Mouse (Mus musculus) embryonic facial prominence, embryonic 11.5 days (tissue): Measurements from ENCODE around the gene Ifi207. TPM values are rescaled to one million over a fixed set of nuclear protein-coding genes. Genes with fewer than 3 reads are reported as not detected.
A peak's percentile ranks its signal among the peaks of the same experiment; 100 is the strongest.
"Not testable (repeated sequence)": the region's sequence is repeated elsewhere in the genome, so short reads cannot be mapped to it uniquely, and the experiment has no call there.

Source experiments
- ATAC-seq: fragments of 200-750 bp; cut with Nextera tagmentation; replicated peaks from 2 replicates; pipeline ENCODE4 v1.8.0; 2017; ENCODE audit warnings: low read depth; ENCODE audit not compliant: insufficient number of reproducible peaks, low FRiP score, low TSS enrichment
- DNase-seq: peaks from one replicate; pipeline ENCODE4 v3.0.0-alpha.2; 2015; ENCODE audit warnings: low spot score
- H3K27ac ChIP-seq: fragments of 300-500 bp; sonication (generic); replicated peaks from 2 replicates; pipeline ENCODE4 v1.5.1; 2014; ENCODE audit warnings: mild to moderate bottlenecking, low read depth, low read length, control low read depth
- H3K27me3 ChIP-seq: fragments of 300-500 bp; sonication (generic); 2 replicates; pipeline ENCODE4 v1.6.1; 2014; ENCODE audit warnings: mild to moderate bottlenecking, low read length, moderate library complexity, mixed read lengths; ENCODE audit not compliant: control insufficient read depth, insufficient read depth
- H3K36me3 ChIP-seq: fragments of 300-500 bp; sonication (generic); replicated peaks from 2 replicates; pipeline ENCODE4 v1.6.1; 2014; ENCODE audit warnings: low read depth, mild to moderate bottlenecking, low read length, moderate library complexity, mixed read lengths; ENCODE audit not compliant: control insufficient read depth, insufficient read depth
- H3K4me1 ChIP-seq: fragments of 300-500 bp; sonication (generic); 2 replicates; pipeline ENCODE4 v1.6.1; 2014; ENCODE audit warnings: low read length, mixed read lengths; ENCODE audit not compliant: control insufficient read depth, insufficient read depth
- H3K4me2 ChIP-seq: fragments of 300-500 bp; sonication (generic); 2 replicates; pipeline ENCODE4 v1.6.1; 2014; ENCODE audit warnings: low read depth, mild to moderate bottlenecking, control low read depth, low read length, moderate library complexity
- H3K4me3 ChIP-seq: fragments of 300-500 bp; sonication (generic); 2 replicates; pipeline ENCODE4 v1.5.1; 2014; ENCODE audit warnings: low read depth, low read length, control low read depth
- H3K9ac ChIP-seq: fragments of 300-500 bp; sonication (generic); replicated peaks from 2 replicates; pipeline ENCODE4 v1.6.1; 2014; ENCODE audit warnings: mild to moderate bottlenecking, control low read depth, low read length
- H3K9me3 ChIP-seq: fragments of 300-500 bp; sonication (generic); replicated peaks from 2 replicates; pipeline ENCODE4 v1.6.1; 2016; ENCODE audit warnings: mild to moderate bottlenecking, low read length, inconsistent platforms, mixed read lengths; ENCODE audit not compliant: control insufficient read depth
- WGBS: fragments of 180-500 bp; shearing (Covaris S2); extraction: QIAGEN DNeasy Blood & Tissue Kit; methylation state at CpG from one replicate; pipeline ENCODE4 v1.1.7; 2014; 5-methylcytosine and 5-hydroxymethylcytosine counted together
- polyA plus RNA-seq: library from polyadenylated mRNA; unstranded; fragments of >200 nt; fragmentation: Nextera tagmentation; extraction: Ambion mirVana; gene quantifications from 2 replicates; pipeline ENCODE4 v1.2.1, GENCODE M21; 2014

Gene Ifi207
- polyA plus RNA-seq, 1 experiment from 2014 or later = 0.95 TPM

GRCm38 (mm10) chr1:173733219-173733618 is 8.3 kb downstream of the Ifi207 start:
- no peak overlapping the region for H3K27ac ChIP-seq
- WGBS = 30% methylated on average over 7 of the region's 7 CpGs
- H3K27me3 ChIP-seq = no peaks in the 10 kb centered on the region
- no peak overlapping the region for H3K4me3 ChIP-seq
- no peaks in the 10 kb centered on the region for H3K36me3 ChIP-seq
- ATAC-seq (0 out of 2 replicates have a peak, but pooled peaks have one; percentile 14), DNase-seq (peak; percentile 20)
- H3K9ac ChIP-seq = no peak overlapping the region
- no peaks in the 10 kb centered on the region for H3K9me3 ChIP-seq
- no peak overlapping the region for H3K4me2 ChIP-seq
- H3K4me1 ChIP-seq = no peaks in the 10 kb centered on the region

DNA sequence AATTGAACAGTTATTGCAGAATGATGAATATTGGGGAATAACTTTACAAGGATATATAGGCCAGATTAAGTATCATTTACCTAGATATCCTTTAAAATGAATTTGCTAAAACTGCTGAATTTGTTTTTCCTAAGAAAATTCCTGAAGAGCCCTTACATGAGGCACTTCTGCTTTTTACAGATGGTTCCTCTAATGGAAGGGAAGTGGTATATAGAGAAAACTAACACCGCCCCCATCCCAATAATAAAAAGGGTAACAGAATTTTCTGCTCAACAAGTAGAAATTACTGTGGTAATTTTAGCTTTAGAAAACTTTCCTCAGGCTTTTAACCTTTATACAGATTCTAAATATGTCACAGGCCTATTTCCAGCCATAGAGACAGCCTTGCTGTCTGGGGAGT is 47.3 kb downstream of the Ifi207 start:
- H3K4me2 ChIP-seq = no peak overlapping the region
- H3K4me3 ChIP-seq = no peak overlapping the region
- no peak overlapping the region for H3K27ac ChIP-seq
- H3K4me1 ChIP-seq = no peaks in the 10 kb centered on the region
- 84% methylated on average over 1 of the region's 1 CpGs for WGBS
- DNase-seq (no peak), ATAC-seq (no peak)
- no peaks in the 10 kb centered on the region for H3K36me3 ChIP-seq
- no peaks in the 10 kb centered on the region for H3K9me3 ChIP-seq
- H3K9ac ChIP-seq = no peak overlapping the region
- H3K27me3 ChIP-seq = no peaks in the 10 kb centered on the region

DNA sequence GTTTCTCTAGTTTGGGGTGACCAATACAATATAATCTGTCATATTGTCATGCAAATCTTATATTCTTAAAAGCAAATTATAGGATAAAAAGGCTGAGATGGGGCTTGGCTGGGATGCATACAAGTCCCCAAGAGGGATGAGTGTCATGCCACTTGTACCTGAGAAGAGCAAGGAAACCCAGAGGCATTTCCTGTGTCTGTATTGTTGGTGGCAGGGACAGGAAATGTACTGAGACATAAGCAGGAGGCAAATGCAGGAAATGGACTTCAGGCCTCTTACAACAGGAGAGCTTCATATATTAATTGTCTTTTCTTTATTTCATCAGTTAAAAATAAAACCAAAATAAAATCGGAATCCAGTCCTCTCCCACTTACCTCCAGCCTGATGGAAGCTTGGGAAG is 62.9 kb downstream of the Ifi207 start:
- WGBS = 76% methylated on average over 1 of the region's 1 CpGs
- not testable (repeated sequence) for H3K27ac ChIP-seq

DNA sequence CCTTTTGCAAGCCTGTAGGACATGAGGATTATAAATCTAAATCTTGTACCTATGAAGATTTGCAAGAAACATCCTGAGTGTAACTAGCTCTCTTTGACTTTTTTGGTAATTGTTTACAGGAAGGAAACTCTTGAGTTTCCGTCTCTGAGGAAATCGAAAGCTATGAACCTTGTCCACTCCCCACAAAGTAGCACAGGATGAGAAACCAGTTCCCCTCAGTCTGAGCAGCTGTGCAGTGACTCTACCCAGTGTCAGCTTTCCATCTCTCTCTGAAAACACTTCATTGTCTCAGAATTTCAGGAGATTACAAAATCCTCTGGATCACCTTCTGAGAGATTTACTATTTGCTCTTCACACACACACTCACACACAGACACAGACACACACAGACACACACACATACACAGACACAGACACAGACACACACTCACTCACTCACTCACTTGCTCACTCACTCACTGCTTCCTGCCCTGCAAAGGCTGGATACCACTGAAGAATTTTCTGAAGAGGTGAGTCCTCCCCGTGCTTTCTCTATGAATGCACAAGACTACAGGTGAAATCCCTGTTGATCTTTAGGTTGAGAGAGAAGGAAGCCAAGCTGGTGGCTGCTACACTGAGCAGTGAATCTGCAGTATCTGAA is 68.0 kb downstream of the Ifi207 start, which contains the start of gene Ifi208:
Gene Ifi208, plus strand, starts transcription at position 218 of the 640 bp plus-strand sequence.
- not testable (repeated sequence) for H3K27ac ChIP-seq, DNase-seq, H3K27me3 ChIP-seq, H3K4me3 ChIP-seq, H3K9ac ChIP-seq, H3K4me1 ChIP-seq, H3K9me3 ChIP-seq, H3K36me3 ChIP-seq, ATAC-seq, H3K4me2 ChIP-seq
- 48% methylated on average over 3 of the region's 3 CpGs for WGBS

More for the DNA sequence above, 62.9 kb downstream of the Ifi207 start:
- not testable (repeated sequence) for H3K9ac ChIP-seq, H3K4me1 ChIP-seq, H3K9me3 ChIP-seq, H3K27me3 ChIP-seq, H3K36me3 ChIP-seq, H3K4me3 ChIP-seq, H3K4me2 ChIP-seq, ATAC-seq, DNase-seq

Other genes starting within 250 kb of the Ifi207 start
- gene Ifi214, start 205.8 kb downstream of the Ifi207 start, polyA plus RNA-seq = not detected in 2 replicates
- not detected in 2 replicates for gene Ifi213, start 142.5 kb downstream of the Ifi207 start, polyA plus RNA-seq
- gene Ifi209, start 110.8 kb downstream of the Ifi207 start, polyA plus RNA-seq = not detected in 2 replicates
- gene Ifi208, start 68.1 kb downstream of the Ifi207 start, polyA plus RNA-seq = 0.07 and 0.11 TPM in 2 replicates
- gene Ifi204, start 25.2 kb upstream of the Ifi207 start, polyA plus RNA-seq = 1.00 and 1.0 TPM in 2 replicates
- 0.28 and 0.40 TPM in 2 replicates for gene Ifi211, start 171.3 kb upstream of the Ifi207 start, polyA plus RNA-seq
- 0.49 and 0.75 TPM in 2 replicates for gene Mndal, start 200.7 kb upstream of the Ifi207 start, polyA plus RNA-seq
- gene Ifi203, start 200.9 kb upstream of the Ifi207 start, polyA plus RNA-seq = 0.17 and 0.38 TPM in 2 replicates
- 0.20 and 0.36 TPM in 2 replicates for gene Ifi202b, start 241.0 kb upstream of the Ifi207 start, polyA plus RNA-seq